Mouse (Mus musculus) right cerebral cortex, postnatal 14 days (tissue): Measurements from ENCODE around the gene Spaca9.

Experiments used
- DNase-seq: peaks from one replicate; pipeline ENCODE4 v3.0.0; 2022

Gene Spaca9

GRCm38 (mm10) chr2:28662891-28663290 is 36.6 kb downstream of the Spaca9 start:
- no peak for DNase-seq

GRCm38 (mm10) chr2:28656216-28656615 is 43.3 kb downstream of the Spaca9 start:
- DNase-seq: no peak

GRCm38 (mm10) chr2:28654295-28654694 is 45.2 kb downstream of the Spaca9 start:
- DNase-seq: no peak

GRCm38 (mm10) chr2:28653351-28653750 is 46.2 kb downstream of the Spaca9 start:
- no peak for DNase-seq

GRCm38 (mm10) chr2:28650526-28650925 is 49.0 kb downstream of the Spaca9 start:
- DNase-seq: no peak

GRCm38 (mm10) chr2:28643081-28643480 is 56.4 kb downstream of the Spaca9 start:
- DNase-seq: no peak
